Mouse (Mus musculus): ENCODE measurements around the gene Lrrc43. TPM values are rescaled to one million over a fixed set of nuclear protein-coding genes. Genes with fewer than 3 reads are reported as not detected.

Gene Lrrc43
- total RNA-seq, 2 experiments from 2014 or later, result 1.1 to 1.4 TPM

Small RNA genes within 50 kb of the gene (microRNA-seq; reads per million reads assigned to microRNA genes)
- 1.3 to 1.8 reads per million in 2 experiments for gene Mir7647

Other genes with a start within 250 kb of the Lrrc43 start
- 1 to 10 TPM; 6.6 to 8.9 TPM for gene Wdr66, start 237.2 kb upstream of the Lrrc43 start, total RNA-seq (2021)
- gene Bcl7a, start 145.5 kb upstream of the Lrrc43 start, total RNA-seq (2021), result 10 to 100 TPM; 76.2 to 79.1 TPM
- 10 to 100 TPM; 19.2 to 22.6 TPM for gene Mlxip, start 94.5 kb upstream of the Lrrc43 start, total RNA-seq (2021)
- gene Il31, start 184 bp downstream of the Lrrc43 start, total RNA-seq (2021), result not detected
- gene B3gnt4, start 21.2 kb downstream of the Lrrc43 start, total RNA-seq (2021), result under 1 TPM; 0.61 to 0.99 TPM
- 10 to 100 TPM; 37.8 TPM for gene Diablo, start 34.9 kb downstream of the Lrrc43 start, total RNA-seq (2021)
- gene Gm49027, start 36.2 kb downstream of the Lrrc43 start, total RNA-seq (2021), result 1 to 10 TPM; 7.1 to 7.4 TPM
- 10 to 100 TPM; 79.1 to 83.3 TPM for gene Vps33a, start 83.7 kb downstream of the Lrrc43 start, total RNA-seq (2021)
- 100 to 1,000 TPM; 117 to 132 TPM for gene Clip1, start 195.3 kb downstream of the Lrrc43 start, total RNA-seq (2021)
- 10 to 100 TPM; 37.0 to 37.2 TPM for gene Zcchc8, start 231.8 kb downstream of the Lrrc43 start, total RNA-seq (2021)

Data from left cerebral cortex, postnatal 14 days (tissue).